Mouse (Mus musculus) right cerebral cortex, postnatal 36 days (tissue): Measurements from ENCODE around the gene Baz1b.

Source experiments
- DNase-seq, 2 experiments: peaks; one replicate each; pipeline ENCODE4 v3.0.0; 2022; ENCODE audit warnings: low spot score in 2 of 2, mixed read lengths in 1 of 2

Gene Baz1b

GRCm38 (mm10) chr5:135236571-135236970 lies 49.5 kb downstream of the Baz1b start:
- DNase-seq = peak in 1 of 2 experiments; percentile 37

- no peak for DNase-seq
These were observed 51.8 kb downstream of the Baz1b start for GRCm38 (mm10) chr5:135238832-135239231.

- no peak for DNase-seq
These were observed 54.4 kb downstream of the Baz1b start for GRCm38 (mm10) chr5:135241474-135241873.

- no peak for DNase-seq
These were observed 55.1 kb downstream of the Baz1b start for GRCm38 (mm10) chr5:135242136-135242535.

GRCm38 (mm10) chr5:135242608-135243007 lies 55.5 kb downstream of the Baz1b start:
- DNase-seq = no peak

- DNase-seq = no peak
These were observed 56.1 kb downstream of the Baz1b start for GRCm38 (mm10) chr5:135243166-135243565.

- no peak for DNase-seq
These were observed 59.5 kb downstream of the Baz1b start for GRCm38 (mm10) chr5:135246531-135246930.

GRCm38 (mm10) chr5:135247337-135247736 lies 60.3 kb downstream of the Baz1b start:
- no peak for DNase-seq

- DNase-seq = no peak
These were observed 62.1 kb downstream of the Baz1b start for GRCm38 (mm10) chr5:135248956-135249676.

DNA sequence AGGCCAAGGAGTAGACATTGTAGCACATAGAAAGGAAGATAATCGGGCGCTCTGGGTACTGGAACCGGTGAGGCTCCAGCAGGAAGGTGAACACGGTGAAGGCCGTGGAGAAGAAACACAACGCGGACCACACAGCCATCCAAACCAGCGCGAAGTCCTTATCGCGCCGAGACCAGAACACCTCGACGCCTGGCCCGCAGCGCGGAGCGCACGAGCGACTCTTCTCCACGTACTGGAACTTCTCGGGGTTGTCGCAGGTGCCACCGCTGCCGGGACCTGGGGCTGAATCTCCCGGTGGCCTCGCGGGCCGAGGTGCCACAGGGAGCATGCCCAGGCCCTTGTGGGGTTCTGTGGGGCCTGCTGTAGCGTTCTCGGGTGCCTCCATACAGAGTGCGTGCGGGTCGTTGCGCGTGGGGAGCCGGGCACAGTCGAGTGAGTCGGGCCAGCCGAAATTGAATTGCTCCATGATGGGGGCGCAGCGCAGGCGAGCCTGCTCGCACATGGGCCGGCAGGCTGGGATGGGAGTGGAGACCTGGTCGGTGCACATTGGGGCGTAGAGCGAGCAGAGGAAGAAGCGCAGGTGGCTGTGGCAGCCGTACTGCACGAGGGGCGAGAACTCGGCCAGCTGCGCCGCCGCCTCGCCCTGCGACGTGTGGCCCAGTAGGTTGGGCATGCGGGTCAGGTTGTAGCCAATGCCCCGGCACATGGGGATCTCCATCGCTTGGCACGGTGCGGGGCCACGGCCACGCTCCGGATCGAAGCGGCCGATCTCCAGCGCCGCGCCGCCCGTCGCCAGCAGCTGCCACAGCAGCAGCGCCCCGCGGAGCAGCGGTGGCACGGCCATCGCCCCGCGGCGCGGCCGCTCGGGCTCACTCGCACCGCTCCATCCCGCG lies 63.4 kb downstream of the Baz1b start:
- no peak for DNase-seq

DNA sequence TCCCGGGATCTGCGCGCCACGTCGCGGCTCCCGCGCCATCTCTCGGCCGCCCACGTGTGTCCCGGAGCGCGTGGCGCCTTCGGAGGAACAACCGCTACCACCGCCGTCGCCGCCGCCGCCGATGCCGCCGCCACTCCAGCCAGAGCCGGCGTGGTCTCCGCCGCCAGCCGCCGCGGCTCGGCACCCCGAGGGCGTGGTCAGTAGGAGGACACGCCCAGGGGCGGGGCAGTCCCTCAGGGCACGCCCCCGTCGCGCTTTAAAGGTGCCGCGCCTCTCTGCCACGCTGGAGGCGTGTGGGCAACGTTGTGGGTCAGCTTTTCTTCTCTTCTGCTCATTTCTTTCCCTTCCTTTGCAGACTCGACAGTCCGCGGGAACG lies 64.0 kb downstream of the Baz1b start, which contains the start of gene Fzd9:
TSS of gene Fzd9 (minus strand) at position 152 of the 376 bp plus-strand sequence.
- peak; percentile 72 to 73 for DNase-seq

DNA sequence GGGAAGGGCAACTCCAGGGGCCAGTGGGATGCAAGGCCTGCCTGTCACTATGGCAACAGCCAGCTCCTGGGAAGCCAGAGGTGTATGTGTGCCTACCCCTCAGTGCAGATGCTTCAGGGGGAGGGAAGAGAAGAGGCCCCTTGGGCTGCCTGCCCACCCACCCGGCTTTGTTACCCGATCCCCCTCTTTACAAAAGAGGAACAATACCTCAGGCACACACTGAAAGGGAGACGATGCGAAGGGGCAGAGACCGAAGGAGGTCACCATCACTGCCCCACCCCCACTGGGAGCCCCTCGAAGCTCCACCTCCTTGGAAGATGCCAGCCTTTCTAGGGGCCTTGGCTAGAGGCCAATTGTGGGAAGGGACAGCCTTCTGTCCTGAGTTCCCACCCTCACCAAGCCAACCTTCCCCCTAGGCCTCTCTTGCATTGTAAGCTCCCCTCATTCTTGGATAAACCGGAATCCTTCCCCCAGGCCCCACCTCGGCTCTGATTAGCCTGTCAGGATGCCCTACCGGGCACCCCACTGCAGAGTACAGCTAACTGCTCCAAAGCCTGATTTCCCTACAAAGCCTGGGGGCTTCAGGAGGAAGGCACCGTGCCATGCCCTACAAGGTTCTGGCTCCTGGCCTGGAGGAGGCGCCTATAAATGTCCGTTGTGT lies 66.8 kb downstream of the Baz1b start:
- DNase-seq = no peak

DNA sequence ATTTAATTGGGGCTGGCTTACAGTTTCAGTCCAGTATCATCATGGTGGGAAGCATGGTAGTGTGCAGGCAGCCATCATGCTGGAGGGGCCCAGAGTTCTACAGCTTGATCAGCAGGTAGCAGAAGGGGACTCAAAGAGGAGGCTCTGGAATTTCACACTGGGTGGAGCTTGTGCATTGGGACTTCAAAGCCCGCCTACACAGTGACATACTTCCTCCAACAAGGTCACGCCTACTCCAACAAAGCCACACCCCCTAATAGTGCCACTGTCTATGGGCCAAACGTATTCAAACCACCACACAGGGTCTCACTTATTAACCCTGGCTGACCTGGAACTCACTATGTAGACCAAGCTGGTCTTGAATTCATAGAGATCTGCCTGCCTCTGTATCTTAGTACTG lies 69.1 kb downstream of the Baz1b start:
- DNase-seq = no peak

- DNase-seq = no peak
These were observed 70.5 kb downstream of the Baz1b start for GRCm38 (mm10) chr5:135257559-135257958.

- DNase-seq = no peak
These were observed 71.5 kb downstream of the Baz1b start for GRCm38 (mm10) chr5:135258280-135259150.

DNA sequence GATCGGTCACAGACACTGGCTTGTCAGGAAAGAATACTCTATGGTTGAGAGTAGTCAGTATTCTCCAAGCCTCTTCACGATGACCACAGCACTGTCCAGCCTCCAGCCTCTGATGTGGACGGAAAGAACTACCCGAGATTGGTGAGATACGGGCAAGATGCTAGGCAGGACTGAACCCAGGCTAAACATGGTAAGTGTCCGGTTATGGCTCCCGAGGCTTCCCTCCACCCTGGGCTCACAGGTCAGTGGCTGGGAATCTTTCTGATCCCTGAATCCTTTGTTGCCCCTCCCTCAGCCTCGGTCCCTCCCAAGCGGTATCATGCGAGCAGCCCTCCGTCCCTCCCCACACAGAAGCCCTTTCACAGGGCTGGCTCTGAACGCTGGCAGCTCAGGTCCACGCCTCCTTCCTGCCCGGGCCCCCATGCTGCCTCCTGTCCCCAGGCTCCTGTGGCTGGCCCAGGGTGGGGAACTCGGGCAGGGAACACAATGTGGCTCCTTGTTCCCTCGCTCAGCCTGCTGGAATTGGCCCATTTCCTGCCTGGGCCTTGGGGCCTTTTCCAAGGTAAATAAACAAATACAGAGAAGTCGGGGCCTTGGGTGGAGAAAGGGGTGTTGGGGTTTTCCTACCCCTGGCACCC lies 76.9 kb downstream of the Baz1b start:
- peak; percentile 30 to 41 for DNase-seq

DNA sequence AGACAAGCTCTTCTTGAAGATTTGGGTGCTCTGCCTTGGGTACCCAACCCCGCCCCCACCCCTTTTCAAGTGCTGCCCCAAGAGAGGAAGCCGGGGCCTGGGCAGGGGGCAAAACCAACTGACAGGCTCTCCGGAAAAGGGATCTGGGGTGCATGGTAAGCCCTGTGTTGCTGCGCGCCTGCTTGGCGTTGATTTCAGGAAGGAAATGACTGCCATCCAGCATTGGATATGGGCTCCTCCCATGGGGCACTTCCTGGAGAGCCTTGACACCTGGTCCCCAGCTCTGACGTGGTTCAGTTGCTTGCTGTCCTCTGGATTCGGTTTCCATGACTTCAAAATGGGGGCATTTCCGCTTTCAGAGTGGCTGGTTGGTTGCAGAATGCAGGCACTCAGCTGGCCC lies 77.5 kb downstream of the Baz1b start:
- no peak for DNase-seq

DNA sequence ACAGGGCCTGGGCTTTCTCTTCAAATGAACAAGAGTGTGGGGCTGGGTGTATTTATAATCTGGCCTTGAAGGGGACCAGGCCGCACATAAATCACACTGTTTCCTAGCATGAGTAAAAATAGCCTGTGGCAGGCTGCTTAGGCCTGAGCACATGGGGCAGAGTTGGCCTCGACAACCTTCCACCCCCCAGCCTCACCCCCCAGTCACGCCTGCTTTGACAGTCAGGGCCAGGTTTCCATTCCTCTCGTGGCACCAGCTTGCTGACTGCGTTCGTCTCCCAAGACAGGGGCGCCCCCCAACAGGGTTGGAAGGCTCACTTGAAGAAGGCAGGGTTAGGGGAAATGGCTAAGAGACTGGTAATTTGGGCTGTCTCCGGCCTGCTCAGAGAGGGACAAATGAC lies 82.4 kb downstream of the Baz1b start:
- DNase-seq = no peak

DNA sequence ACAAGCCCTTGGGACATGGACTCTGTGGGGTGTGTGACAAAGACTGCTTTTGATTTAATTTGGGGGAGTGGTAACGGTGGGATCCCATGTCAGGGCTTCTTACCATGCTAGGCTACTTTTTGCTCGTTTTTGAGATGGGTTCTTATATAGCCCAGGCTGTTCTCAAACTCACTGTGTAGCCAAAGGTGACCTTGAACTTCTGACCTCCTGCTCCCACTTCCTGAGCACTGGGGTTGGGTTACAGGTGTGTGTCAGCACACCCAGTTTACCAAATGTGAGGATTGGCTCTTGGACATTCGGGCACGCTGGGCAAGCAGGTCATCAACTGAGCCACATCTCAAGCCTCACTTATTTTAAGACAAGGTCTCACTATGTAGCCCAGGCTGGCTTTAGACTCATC lies 83.3 kb downstream of the Baz1b start:
- DNase-seq = no peak

GRCm38 (mm10) chr5:135271563-135272165 lies 84.6 kb downstream of the Baz1b start:
- DNase-seq = peak; percentile 46 to 55
